Mouse (Mus musculus): ENCODE measurements around the gene Armcx1.
"Not testable (repeated sequence)": the region's sequence is repeated elsewhere in the genome, so short reads cannot be mapped to it uniquely, and the experiment has no call there.

Armcx1 gene

GRCm38 (mm10) chrX:134757293-134757995 is 39.7 kb downstream of the Armcx1 start:
- DNase-seq (ENCODE audit: low read depth, low spot score): no peak

- not testable (repeated sequence) for DNase-seq (ENCODE audit: low read depth, low spot score)
These were observed 45.9 kb downstream of the Armcx1 start for GRCm38 (mm10) chrX:134763428-134764198.
